In genomic region chr7:142481186-142481567, GRCm38 (mm10) we compare ENCODE assay signal across 7 mouse cellular contexts. TPM values are rescaled to one million over a fixed set of nuclear protein-coding genes. Genes with fewer than 3 reads are reported as not detected.
DNase-seq lines count a peak whose midpoint lies in the region; ATAC-seq lines count a peak whose summit lies in the region.

No protein-coding gene starts in this region.

- H3K4me2 ChIP-seq in forebrain, embryonic 14.5 days (ENCODE audit: low read length), result peak overlapping the region; percentile 53
- H3K4me2 ChIP-seq in limb, embryonic 13.5 days (replicated peaks), result peak overlapping the region; percentile 59
- peak overlapping the region; percentile 62 for H3K4me2 ChIP-seq in midbrain, embryonic 14.5 days (ENCODE audit: low read length)

- 3% methylated on average over 5 of the region's 5 CpGs for WGBS in forebrain, embryonic 14.5 days
- WGBS in limb, embryonic 13.5 days, result 10% methylated on average over 5 of the region's 5 CpGs
- WGBS in midbrain, embryonic 14.5 days, result 7% methylated on average over 5 of the region's 5 CpGs

- peaks cover 19% of the 10 kb centered on the region for H3K4me1 ChIP-seq in forebrain, embryonic 14.5 days (ENCODE audit: control insufficient read depth, insufficient read depth, low read length)
- peaks cover 79% of the 10 kb centered on the region for H3K4me1 ChIP-seq in limb, embryonic 13.5 days
- H3K4me1 ChIP-seq in midbrain, embryonic 14.5 days (ENCODE audit: control insufficient read depth, insufficient read depth, low read length), result peaks cover 13% of the 10 kb centered on the region

- no peaks in the 10 kb centered on the region for H3K36me3 ChIP-seq in forebrain, embryonic 14.5 days (ENCODE audit: control insufficient read depth, insufficient read depth, low read length)
- peaks cover 7% of the 10 kb centered on the region; the same call in 1 of the 2 replicates for H3K36me3 ChIP-seq in limb, embryonic 13.5 days
- H3K36me3 ChIP-seq in midbrain, embryonic 14.5 days (ENCODE audit: control insufficient read depth, insufficient read depth, low read length), result no peaks in the 10 kb centered on the region

- DNase-seq in ES-CJ7 (ENCODE audit: low read depth, low spot score) (peak; percentile 44), ZHBTc4 (ENCODE audit: low read depth, low spot score) (peak; percentile 59)
- DNase-seq in forebrain, embryonic 14.5 days (ENCODE audit: low spot score), result peak; percentile 57
- DNase-seq in heart, postnatal 25 days (ENCODE audit: low spot score), result peak; percentile 60
- peak; percentile 69 for DNase-seq in midbrain, embryonic 14.5 days
- no peak for DNase-seq in natural killer cell, adult 2 months (ENCODE audit: low spot score in 2 of 2)

- H3K4me3 ChIP-seq in forebrain, embryonic 14.5 days (ENCODE audit: low read depth, low read length), result peak overlapping the region; percentile 13; the same call in 1 of the 2 replicates
- peak overlapping the region; percentile 24; the same call in 1 of the 2 replicates for H3K4me3 ChIP-seq in limb, embryonic 13.5 days
- peak overlapping the region; percentile 23 for H3K4me3 ChIP-seq in midbrain, embryonic 14.5 days (replicated peaks; ENCODE audit: low read depth, low read length)

- H3K9ac ChIP-seq in forebrain, embryonic 14.5 days (ENCODE audit: low read length), result peak overlapping the region; percentile 63; the same call in 1 of the 2 replicates
- peak overlapping the region; percentile 65 for H3K9ac ChIP-seq in limb, embryonic 13.5 days
- peak overlapping the region; percentile 55 for H3K9ac ChIP-seq in midbrain, embryonic 14.5 days (replicated peaks; ENCODE audit: low read length)

- no peaks in the 10 kb centered on the region for H3K27me3 ChIP-seq in forebrain, embryonic 14.5 days (replicated peaks; ENCODE audit: control insufficient read depth, insufficient read depth, low read length)
- no peaks in the 10 kb centered on the region for H3K27me3 ChIP-seq in limb, embryonic 13.5 days
- H3K27me3 ChIP-seq in midbrain, embryonic 14.5 days (ENCODE audit: control insufficient read depth, insufficient read depth, low read length), result no peaks in the 10 kb centered on the region

- intact Hi-C loops in heart, postnatal 25 days (cut with DNase I), result loop anchor here (5.0 kb wide), 2 partner anchors 56 to 144 kb away; no protein-coding TSS in a partner anchor

- ATAC-seq in forebrain, embryonic 14.5 days, result peak; percentile 19
- ATAC-seq in limb, embryonic 13.5 days (ENCODE audit: low FRiP score, low read depth), result no peak
- ATAC-seq in midbrain, embryonic 14.5 days (ENCODE audit: low FRiP score, low TSS enrichment), result no peak

- peak overlapping the region; percentile 81 for H3K27ac ChIP-seq in forebrain, embryonic 14.5 days (ENCODE audit: low read depth, low read length)
- H3K27ac ChIP-seq in limb, embryonic 13.5 days, result peak overlapping the region; percentile 99
- H3K27ac ChIP-seq in midbrain, embryonic 14.5 days (replicated peaks; ENCODE audit: low read depth, low read length), result peak overlapping the region; percentile 54; the same call in 1 of the 2 replicates

- H3K9me3 ChIP-seq in forebrain, embryonic 14.5 days (replicated peaks; ENCODE audit: control insufficient read depth, low read length), result no peaks in the 10 kb centered on the region
- H3K9me3 ChIP-seq in limb, embryonic 13.5 days, result no peaks in the 10 kb centered on the region
- H3K9me3 ChIP-seq in midbrain, embryonic 14.5 days (ENCODE audit: control insufficient read depth, low read length), result no peaks in the 10 kb centered on the region

RNA-seq across cellular contexts. Expression of gene Tnnt3, which starts 17.5 kb away (rescaled TPM):
- polyA plus RNA-seq in forebrain, embryonic 14.5 days (2014; fragmentation: Nextera tagmentation; extraction: Ambion mirVana), result 0.42 and 0.53 TPM in 2 replicates
- total RNA-seq in heart, postnatal 25 days (2021), result 1 to 10 TPM in 1 of 2 experiments, not detected in 1; 2.0 TPM
- 60.9 and 62.3 TPM in 2 replicates for polyA plus RNA-seq in limb, embryonic 13.5 days (2015; fragmentation: Nextera tagmentation; extraction: Ambion mirVana)
- polyA plus RNA-seq in midbrain, embryonic 14.5 days (2014; fragmentation: Nextera tagmentation; extraction: Ambion mirVana), result 1.1 TPM in 1 of 2 replicates, not detected in the other

RNA-seq across cellular contexts. Expression of gene Lsp1, which starts 20.6 kb away (rescaled TPM):
- polyA plus RNA-seq in forebrain, embryonic 14.5 days (2014; fragmentation: Nextera tagmentation; extraction: Ambion mirVana), result 5.8 and 5.9 TPM in 2 replicates
- 10 to 100 TPM; 43.7 to 48.1 TPM for total RNA-seq in heart, postnatal 25 days (2021)
- 46.3 and 49.8 TPM in 2 replicates for polyA plus RNA-seq in limb, embryonic 13.5 days (2015; fragmentation: Nextera tagmentation; extraction: Ambion mirVana)
- polyA plus RNA-seq in midbrain, embryonic 14.5 days (2014; fragmentation: Nextera tagmentation; extraction: Ambion mirVana), result 2.7 and 8.0 TPM in 2 replicates

RNA-seq across cellular contexts. Expression of gene Tnni2, which starts 39.6 kb away (rescaled TPM):
- 0.67 and 0.82 TPM in 2 replicates for polyA plus RNA-seq in forebrain, embryonic 14.5 days (2014; fragmentation: Nextera tagmentation; extraction: Ambion mirVana)
- total RNA-seq in heart, postnatal 25 days (2021), result 1 to 10 TPM; 4.4 to 7.1 TPM
- polyA plus RNA-seq in limb, embryonic 13.5 days (2015; fragmentation: Nextera tagmentation; extraction: Ambion mirVana), result 45.2 and 47.5 TPM in 2 replicates
- not detected in 2 replicates for polyA plus RNA-seq in midbrain, embryonic 14.5 days (2014; fragmentation: Nextera tagmentation; extraction: Ambion mirVana)

RNA-seq across cellular contexts. Expression of gene Syt8, which starts 46.5 kb away (rescaled TPM):
- not detected in 2 replicates for polyA plus RNA-seq in forebrain, embryonic 14.5 days (2014; fragmentation: Nextera tagmentation; extraction: Ambion mirVana)
- not detected for total RNA-seq in heart, postnatal 25 days (2021)
- 1.2 and 1.4 TPM in 2 replicates for polyA plus RNA-seq in limb, embryonic 13.5 days (2015; fragmentation: Nextera tagmentation; extraction: Ambion mirVana)
- not detected in 2 replicates for polyA plus RNA-seq in midbrain, embryonic 14.5 days (2014; fragmentation: Nextera tagmentation; extraction: Ambion mirVana)

RNA-seq across cellular contexts. Expression of gene Mrpl23, which starts 51.3 kb away (rescaled TPM):
- 21.7 and 28.7 TPM in 2 replicates for polyA plus RNA-seq in forebrain, embryonic 14.5 days (2014; fragmentation: Nextera tagmentation; extraction: Ambion mirVana)
- 10 to 100 TPM; 16.1 to 39.0 TPM for total RNA-seq in heart, postnatal 25 days (2021)
- polyA plus RNA-seq in limb, embryonic 13.5 days (2015; fragmentation: Nextera tagmentation; extraction: Ambion mirVana), result 27.3 and 35.1 TPM in 2 replicates
- 11.9 and 23.9 TPM in 2 replicates for polyA plus RNA-seq in midbrain, embryonic 14.5 days (2014; fragmentation: Nextera tagmentation; extraction: Ambion mirVana)

Comparison
In these comparisons a context has a peak if more than half of its experiments do, and no peak if none do; other contexts are left out.
1. DNase-seq: peak in ES-CJ7 (single experiment), ZHBTc4 (single experiment), forebrain, embryonic 14.5 days (single experiment), heart, postnatal 25 days (single experiment) and midbrain, embryonic 14.5 days (single experiment); none in natural killer cell, adult 2 months (0 of 2).
2. RNA of gene Tnnt3, which starts 17.5 kb away (polyA plus RNA-seq): 60.9 to 62.3 TPM in limb, embryonic 13.5 days; 1.1 TPM in midbrain, embryonic 14.5 days and 0.42 to 0.53 TPM in forebrain, embryonic 14.5 days; every median in the first group is over 10 times any median in the second.
3. RNA of gene Tnni2, which starts 39.6 kb away (polyA plus RNA-seq): 45.2 to 47.5 TPM in limb, embryonic 13.5 days; 0.67 to 0.82 TPM in forebrain, embryonic 14.5 days and not detected in midbrain, embryonic 14.5 days; every median in the first group is over 10 times any median in the second.
4. Peak in every context shown above with its lines, with median percentiles within 50 percentile points of each other: H3K27ac ChIP-seq, H3K4me2 ChIP-seq, H3K4me3 ChIP-seq and H3K9ac ChIP-seq.